Mouse (Mus musculus) liver, adult 2 months (tissue): ENCODE results near the gene Kif7.

Experiments used
- CTCF ChIP-seq: fragments of 200-500 bp; IDR thresholded peaks from 2 replicates; pipeline ENCODE4 v1.5.1; 2011; ENCODE audit warnings: low read depth, low read length, control low read depth
- POLR2A ChIP-seq: fragments of 200-500 bp; IDR thresholded peaks from 2 replicates; pipeline ENCODE4 v1.6.1; 2011; ENCODE audit warnings: low read length, control low read depth; ENCODE audit not compliant: insufficient read depth; ENCODE audit errors: extremely low read depth

- TF ChIP-seq CTCF (no peak), POLR2A (no peak)
These were observed 54.1 kb downstream of the Kif7 start for GRCm38 (mm10) chr7:79661253-79661890.
